Mouse (Mus musculus) intestine, embryonic 16.5 days (tissue): Measurements from ENCODE around the gene Usp18. TPM values are rescaled to one million over a fixed set of nuclear protein-coding genes. Genes with fewer than 3 reads are reported as not detected.

ENCODE experiments used
- ATAC-seq: fragments of 200-750 bp; cut with Nextera tagmentation; 2 replicates; pipeline ENCODE4 v1.8.0; 2017; ENCODE audit warnings: moderate TSS enrichment, moderate library complexity
- H3K27ac ChIP-seq: fragments of 300-500 bp; sonication (generic); 2 replicates; pipeline ENCODE4 v1.5.1; 2014; ENCODE audit warnings: mild to moderate bottlenecking, low read length
- H3K27me3 ChIP-seq: fragments of 300-500 bp; sonication (generic); replicated peaks from 2 replicates; pipeline ENCODE4 v1.6.1; 2014; ENCODE audit warnings: low read length, control low read depth, mixed read lengths; ENCODE audit not compliant: control insufficient read depth, insufficient read depth
- H3K36me3 ChIP-seq: fragments of 300-500 bp; sonication (generic); 2 replicates; pipeline ENCODE4 v1.6.1; 2014; ENCODE audit warnings: low read length, control low read depth; ENCODE audit not compliant: control insufficient read depth, insufficient read depth
- H3K4me1 ChIP-seq: fragments of 300-500 bp; sonication (generic); 2 replicates; pipeline ENCODE4 v1.6.1; 2014; ENCODE audit warnings: low read length, control low read depth, mixed read lengths; ENCODE audit not compliant: control insufficient read depth, insufficient read depth
- H3K4me2 ChIP-seq: fragments of 300-500 bp; sonication (generic); 2 replicates; pipeline ENCODE4 v1.6.1; 2014; ENCODE audit warnings: low read depth, low read length, control low read depth
- H3K4me3 ChIP-seq: fragments of 300-500 bp; sonication (generic); 2 replicates; pipeline ENCODE4 v1.5.1; 2014; ENCODE audit warnings: mild to moderate bottlenecking, low read length
- H3K9ac ChIP-seq: fragments of 300-500 bp; sonication (generic); 2 replicates; pipeline ENCODE4 v1.6.1; 2014; ENCODE audit warnings: low read depth, low read length
- H3K9me3 ChIP-seq: fragments of 300-500 bp; sonication (generic); 2 replicates; pipeline ENCODE4 v1.6.1; 2016; ENCODE audit warnings: low read length, control low read depth; ENCODE audit not compliant: control insufficient read depth
- WGBS: fragments of 180-500 bp; shearing (Covaris S2); extraction: QIAGEN DNeasy Blood & Tissue Kit; methylation state at CpG from one replicate; pipeline ENCODE4 v1.1.7; 2014; 5-methylcytosine and 5-hydroxymethylcytosine counted together
- polyA plus RNA-seq: library from polyadenylated mRNA; unstranded; fragments of >200 nt; fragmentation: Nextera tagmentation; extraction: Ambion mirVana; gene quantifications from 2 replicates; pipeline ENCODE4 v1.2.1, GENCODE M21; 2015

The Usp18 gene
- polyA plus RNA-seq, 1 experiment from 2014 or later = 2.6 TPM

DNA sequence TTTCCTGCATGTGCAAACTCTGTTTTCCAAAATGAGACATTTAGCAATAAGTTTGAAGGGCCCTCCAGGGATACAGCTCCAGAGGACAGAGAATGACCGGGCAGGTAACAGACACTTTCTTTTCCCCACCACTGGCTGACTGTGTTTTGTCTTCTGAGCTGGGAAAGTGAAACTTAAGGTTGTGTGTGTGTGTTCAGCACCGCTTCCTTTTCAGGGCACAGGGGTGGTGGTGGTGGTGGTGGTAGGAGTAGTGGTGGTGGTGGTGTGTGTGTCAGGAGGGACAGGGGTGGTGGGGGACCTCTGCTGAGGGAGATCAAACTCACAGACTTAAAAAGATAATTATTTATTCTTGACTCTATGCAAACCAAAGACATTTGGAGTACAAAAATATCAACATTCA is 3.9 kb upstream of the Usp18 start:
- no peaks in the 10 kb centered on the region for H3K36me3 ChIP-seq
- H3K9me3 ChIP-seq = no peaks in the 10 kb centered on the region
- no peak overlapping the region for H3K4me2 ChIP-seq
- no peak overlapping the region for H3K9ac ChIP-seq
- 0 out of 2 replicates have a peak, but pooled peaks cover 3% of the 10 kb centered on the region for H3K4me1 ChIP-seq
- no peak overlapping the region for H3K27ac ChIP-seq
- no peaks in the 10 kb centered on the region for H3K27me3 ChIP-seq
- ATAC-seq = no peak
- WGBS = 77% methylated on average over 2 of the region's 2 CpGs
- no peak overlapping the region for H3K4me3 ChIP-seq

DNA sequence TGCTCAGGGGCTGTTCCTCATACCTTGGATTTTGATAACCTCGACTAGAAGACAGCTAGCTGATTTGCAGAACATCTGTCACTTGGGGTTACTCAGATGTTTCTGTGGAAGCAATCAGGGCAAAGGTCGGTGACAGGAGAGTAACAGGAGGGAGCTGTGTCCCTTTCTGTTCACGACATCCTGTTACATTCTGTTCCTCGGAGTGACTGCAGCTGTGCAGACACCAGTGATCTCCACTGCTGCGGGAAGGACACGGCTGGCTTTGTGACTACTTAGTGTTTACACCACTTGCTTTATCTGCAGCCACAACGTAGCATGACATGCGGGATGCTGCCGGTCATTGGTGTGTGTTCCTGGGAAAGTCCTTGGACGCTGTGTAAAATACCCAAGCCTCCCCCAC is 2.5 kb upstream of the Usp18 start:
- ATAC-seq = no peak
- H3K9me3 ChIP-seq = no peaks in the 10 kb centered on the region
- 0 out of 2 replicates have a peak, but pooled peaks cover 3% of the 10 kb centered on the region for H3K4me1 ChIP-seq
- H3K4me2 ChIP-seq = no peak overlapping the region
- no peak overlapping the region for H3K4me3 ChIP-seq
- H3K36me3 ChIP-seq = no peaks in the 10 kb centered on the region
- H3K27ac ChIP-seq = no peak overlapping the region
- H3K9ac ChIP-seq = no peak overlapping the region
- 31% methylated on average over 10 of the region's 10 CpGs for WGBS
- no peaks in the 10 kb centered on the region for H3K27me3 ChIP-seq

DNA sequence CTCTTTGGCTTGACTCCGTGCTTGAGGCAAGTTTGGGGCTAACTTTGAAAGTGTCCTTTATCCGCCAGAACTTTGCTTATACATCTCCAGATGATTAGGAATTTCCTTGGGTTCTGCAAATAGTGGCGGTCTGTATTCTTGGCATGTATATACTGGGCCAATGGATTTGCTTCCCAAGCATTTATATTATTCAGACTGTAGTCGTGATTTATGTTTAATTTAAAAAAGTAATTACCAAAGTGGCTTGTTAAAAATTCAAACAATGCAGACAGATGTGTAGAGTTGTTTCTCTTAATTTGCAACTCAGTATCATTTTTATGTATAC is 293 bp downstream of the Usp18 start:
- H3K4me2 ChIP-seq = peak overlapping the region; percentile 70
- WGBS = 10% methylated on average over 4 of the region's 4 CpGs
- H3K4me3 ChIP-seq = peak overlapping the region; percentile 65
- H3K9me3 ChIP-seq = no peaks in the 10 kb centered on the region
- H3K27ac ChIP-seq = no peak overlapping the region
- H3K9ac ChIP-seq = peak overlapping the region; percentile 63
- H3K4me1 ChIP-seq = 0 out of 2 replicates have a peak, but pooled peaks cover 5% of the 10 kb centered on the region
- no peaks in the 10 kb centered on the region for H3K27me3 ChIP-seq
- ATAC-seq = peak; percentile 57
- no peaks in the 10 kb centered on the region for H3K36me3 ChIP-seq

DNA sequence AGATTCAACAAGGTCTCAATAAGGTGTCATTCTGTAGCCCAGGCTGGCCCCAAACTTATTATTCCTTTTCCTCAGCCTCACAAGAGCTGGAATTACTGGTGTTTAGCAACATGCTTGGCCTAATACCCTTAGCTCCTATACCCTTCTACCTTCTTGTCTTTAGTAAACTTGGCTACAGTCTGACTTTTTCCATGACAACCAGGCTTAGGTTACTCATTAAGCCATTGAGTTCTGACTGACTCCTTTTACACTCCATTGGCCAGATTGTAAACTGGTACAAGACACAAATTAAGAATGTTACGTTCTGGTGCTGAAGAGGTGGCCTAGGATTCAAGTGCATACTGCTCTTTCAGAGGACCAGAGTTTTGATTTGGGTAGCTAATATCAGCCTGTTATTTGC is 4.7 kb downstream of the Usp18 start:
- no peaks in the 10 kb centered on the region for H3K9me3 ChIP-seq
- no peak overlapping the region for H3K4me3 ChIP-seq

DNA sequence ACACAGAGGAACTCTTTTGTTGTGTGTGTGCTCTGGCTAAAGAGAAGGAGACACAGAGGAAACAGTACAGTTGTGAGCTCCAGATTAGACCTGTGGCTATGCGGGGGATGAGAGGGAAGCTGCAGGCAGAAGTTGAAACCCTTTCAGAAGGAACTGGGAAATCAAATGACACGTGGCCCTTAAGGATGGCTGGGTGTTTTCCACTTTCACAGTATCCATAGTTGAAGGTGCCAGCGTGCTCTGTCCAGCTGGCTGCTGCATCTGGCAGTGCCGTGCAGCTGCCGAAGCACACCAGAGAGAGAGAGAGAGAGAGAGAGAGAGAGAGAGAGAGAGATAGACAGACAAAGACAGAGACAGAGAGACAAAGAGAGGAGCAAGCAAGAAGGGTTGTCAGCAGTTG is 5.5 kb downstream of the Usp18 start:
- Histone ChIP-seq H3K4me1 (0 out of 2 replicates have a peak, but pooled peaks cover 2% of the 10 kb centered on the region), H3K27me3 (no peaks in the 10 kb centered on the region), H3K4me2 (no peak overlapping the region), H3K9ac (no peak overlapping the region), H3K36me3 (no peaks in the 10 kb centered on the region), H3K27ac (no peak overlapping the region), H3K4me3 (no peak overlapping the region), H3K9me3 (no peaks in the 10 kb centered on the region)
- 63% methylated on average over 5 of the region's 5 CpGs for WGBS
- ATAC-seq = no peak

More for the DNA sequence above, 4.7 kb downstream of the Usp18 start:
- Histone ChIP-seq H3K36me3 (no peaks in the 10 kb centered on the region), H3K4me1 (0 out of 2 replicates have a peak, but pooled peaks cover 2% of the 10 kb centered on the region), H3K27me3 (no peaks in the 10 kb centered on the region), H3K4me2 (no peak overlapping the region), H3K27ac (no peak overlapping the region), H3K9ac (no peak overlapping the region)
- ATAC-seq = no peak
- 60% methylated on average over 1 of the region's 1 CpGs for WGBS

DNA sequence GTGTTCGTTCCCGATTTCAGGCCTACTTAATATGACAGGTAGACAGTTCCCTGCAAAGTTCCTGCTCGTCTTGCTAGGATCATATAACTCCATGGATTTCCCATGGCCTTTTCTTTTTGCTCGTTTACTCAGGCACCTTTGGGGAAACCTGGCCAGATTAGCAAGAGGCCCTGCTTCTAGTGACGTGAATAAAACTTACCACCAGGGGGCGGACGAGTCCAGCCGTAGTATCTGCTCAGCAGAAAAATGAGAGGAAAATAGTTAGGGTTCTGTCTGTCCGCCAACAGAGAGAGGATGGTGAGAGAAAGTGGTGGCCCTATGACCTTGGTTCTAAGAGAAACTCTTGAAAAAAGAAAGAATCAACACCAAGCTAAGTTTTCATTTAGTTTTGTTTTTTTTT is 14.8 kb downstream of the Usp18 start:
- 32% methylated on average over 9 of the region's 9 CpGs for WGBS
- no peak overlapping the region for H3K9ac ChIP-seq
- no peaks in the 10 kb centered on the region for H3K9me3 ChIP-seq
- no peak overlapping the region for H3K27ac ChIP-seq
- no peaks in the 10 kb centered on the region for H3K4me1 ChIP-seq
- no peak overlapping the region for H3K4me3 ChIP-seq
- H3K4me2 ChIP-seq = no peak overlapping the region
- no peak for ATAC-seq
- no peaks in the 10 kb centered on the region for H3K27me3 ChIP-seq
- H3K36me3 ChIP-seq = no peaks in the 10 kb centered on the region

DNA sequence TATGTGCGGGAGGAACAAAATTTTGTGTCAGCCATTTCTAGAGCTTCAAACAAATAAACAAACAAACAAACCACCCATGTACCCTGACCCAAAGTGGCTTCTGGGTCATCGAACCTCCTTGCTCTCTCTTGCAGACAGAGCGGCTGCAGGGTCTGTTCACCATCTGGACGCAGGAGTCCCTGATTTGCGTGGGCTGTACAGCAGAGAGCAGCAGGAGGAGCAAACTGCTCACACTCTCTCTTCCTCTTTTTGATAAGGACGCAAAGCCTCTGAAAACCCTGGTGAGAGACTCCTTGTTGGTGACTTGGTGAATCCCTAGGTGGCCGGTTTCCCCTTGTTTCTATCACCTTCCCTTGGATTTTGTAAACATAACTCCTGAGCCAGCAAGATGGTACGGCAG is 15.5 kb downstream of the Usp18 start:
- H3K9ac ChIP-seq = no peak overlapping the region
- H3K36me3 ChIP-seq = no peaks in the 10 kb centered on the region
- WGBS = 80% methylated on average over 8 of the region's 8 CpGs
- no peak overlapping the region for H3K27ac ChIP-seq
- H3K4me3 ChIP-seq = no peak overlapping the region
- H3K9me3 ChIP-seq = no peaks in the 10 kb centered on the region
- no peak overlapping the region for H3K4me2 ChIP-seq
- ATAC-seq = no peak
- no peaks in the 10 kb centered on the region for H3K4me1 ChIP-seq
- H3K27me3 ChIP-seq = no peaks in the 10 kb centered on the region

DNA sequence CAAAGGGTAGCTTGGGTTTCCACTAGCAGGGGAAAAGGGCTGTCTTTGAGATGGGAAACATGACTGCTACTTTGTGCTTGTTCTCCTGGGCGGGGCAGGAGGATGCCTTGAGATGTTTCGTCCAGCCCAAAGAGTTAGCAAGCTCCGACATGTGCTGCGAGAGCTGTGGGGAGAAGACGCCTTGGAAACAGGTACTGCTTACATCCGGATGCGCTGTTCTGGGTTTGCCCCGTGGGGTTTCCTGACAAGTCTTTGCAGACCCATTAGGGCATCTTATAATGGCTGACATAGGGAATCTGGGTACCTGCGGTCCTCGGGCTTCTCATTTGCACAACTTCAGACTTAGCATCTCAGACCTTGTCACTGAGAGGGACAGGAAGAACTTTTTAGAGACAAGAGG is 16.3 kb downstream of the Usp18 start:
- H3K27me3 ChIP-seq = no peaks in the 10 kb centered on the region
- H3K9me3 ChIP-seq = no peaks in the 10 kb centered on the region
- H3K4me2 ChIP-seq = no peak overlapping the region
- H3K36me3 ChIP-seq = no peaks in the 10 kb centered on the region
- H3K4me3 ChIP-seq = no peak overlapping the region
- no peak overlapping the region for H3K9ac ChIP-seq
- ATAC-seq = no peak
- H3K27ac ChIP-seq = no peak overlapping the region
- H3K4me1 ChIP-seq = no peaks in the 10 kb centered on the region
- WGBS = 91% methylated on average over 10 of the region's 10 CpGs

DNA sequence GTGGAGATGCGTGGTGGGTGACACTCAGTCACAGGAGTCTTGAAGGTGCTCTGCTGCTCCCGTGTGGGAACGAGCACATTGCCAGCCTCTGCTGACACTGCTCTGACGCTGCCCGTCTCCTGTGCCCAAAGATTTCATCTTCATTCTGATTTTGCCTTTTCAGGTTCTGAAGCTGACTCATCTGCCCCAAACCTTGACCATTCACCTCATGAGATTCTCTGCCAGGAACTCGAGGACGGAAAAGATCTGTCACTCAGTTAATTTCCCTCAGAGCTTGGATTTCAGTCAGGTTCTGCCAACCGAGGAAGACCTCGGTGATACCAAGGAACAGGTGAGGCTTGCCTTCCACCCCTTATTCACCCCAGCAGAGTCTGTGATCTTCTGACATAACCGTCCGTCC is 16.8 kb downstream of the Usp18 start:
- WGBS = 92% methylated on average over 11 of the region's 11 CpGs
- Histone ChIP-seq H3K9me3 (no peaks in the 10 kb centered on the region), H3K27ac (no peak overlapping the region), H3K4me3 (no peak overlapping the region), H3K4me1 (no peaks in the 10 kb centered on the region), H3K36me3 (no peaks in the 10 kb centered on the region), H3K27me3 (no peaks in the 10 kb centered on the region), H3K9ac (no peak overlapping the region), H3K4me2 (no peak overlapping the region)
- no peak for ATAC-seq

DNA sequence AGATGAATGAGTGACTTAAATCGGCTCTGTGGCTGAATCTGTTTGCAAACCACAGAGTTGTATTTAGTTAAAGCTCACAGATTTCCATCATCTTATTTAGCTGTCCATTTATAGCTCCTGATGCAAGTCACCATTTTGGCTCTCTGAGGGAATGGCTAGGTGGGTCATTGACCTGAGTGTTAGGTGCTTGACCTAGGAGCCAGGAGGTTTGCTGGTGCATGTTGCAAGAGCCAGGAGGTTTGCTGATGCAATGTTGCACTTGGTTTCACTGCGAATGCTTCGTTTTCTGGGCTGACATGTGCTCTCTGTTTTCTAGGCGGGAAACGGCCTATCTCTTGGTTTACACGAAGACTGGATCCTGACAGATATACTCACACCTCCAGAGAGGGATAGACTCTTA is 24.4 kb downstream of the Usp18 start:
- H3K9ac ChIP-seq = no peak overlapping the region
- WGBS = 78% methylated on average over 6 of the region's 6 CpGs
- no peak overlapping the region for H3K4me2 ChIP-seq
- no peaks in the 10 kb centered on the region for H3K36me3 ChIP-seq
- no peaks in the 10 kb centered on the region for H3K9me3 ChIP-seq
- ATAC-seq = no peak
- no peaks in the 10 kb centered on the region for H3K4me1 ChIP-seq
- no peak overlapping the region for H3K27ac ChIP-seq
- H3K27me3 ChIP-seq = no peaks in the 10 kb centered on the region
- H3K4me3 ChIP-seq = no peak overlapping the region
